Mouse (Mus musculus) E14TG2a.4 (cell line): ENCODE data around the gene Slc6a6.

Source experiments
- H3K27me3 ChIP-seq: 2 replicates; pipeline ENCODE4 v1.6.1; 2014; ENCODE audit warnings: low read length, control low read depth; ENCODE audit not compliant: insufficient read depth
- H3K36me3 ChIP-seq: 2 replicates; pipeline ENCODE4 v1.6.1; 2014; ENCODE audit warnings: low read length, control low read depth; ENCODE audit not compliant: insufficient read depth
- H3K4me1 ChIP-seq: replicated peaks from 2 replicates; pipeline ENCODE4 v1.6.1; 2014; ENCODE audit warnings: low read depth, low read length, control low read depth
- H3K4me3 ChIP-seq: replicated peaks from 2 replicates; pipeline ENCODE4 v1.5.1; 2014; ENCODE audit warnings: mild to moderate bottlenecking, low read length
- H3K9me3 ChIP-seq: 2 replicates; pipeline ENCODE4 v1.6.1; 2014; ENCODE audit warnings: low read length, control low read depth
- CTCF ChIP-seq: conservative IDR thresholded peaks from 2 replicates; pipeline ENCODE4 v1.5.1; 2014; ENCODE audit warnings: low read length
- NANOG ChIP-seq: IDR thresholded peaks from 2 replicates; pipeline ENCODE4 v1.6.1; 2014; ENCODE audit warnings: borderline replicate concordance, low read length, mixed read lengths
- POU5F1 ChIP-seq: IDR thresholded peaks from 2 replicates; pipeline ENCODE4 v1.6.1; 2014; ENCODE audit warnings: low read length, borderline replicate concordance

Gene Slc6a6

GRCm38 (mm10) chr6:91719042-91719747 is 35.3 kb downstream of the Slc6a6 start:
- H3K36me3 ChIP-seq: peaks cover 91% of the 10 kb centered on the region
- no peaks in the 10 kb centered on the region for H3K27me3 ChIP-seq
- peaks cover 96% of the 10 kb centered on the region for H3K4me1 ChIP-seq
- H3K9me3 ChIP-seq: no peaks in the 10 kb centered on the region
- TF ChIP-seq CTCF: no peak
- no peak for TF ChIP-seq POU5F1
- no peak for TF ChIP-seq NANOG
- no peak overlapping the region for H3K4me3 ChIP-seq

- H3K4me1 ChIP-seq: peaks cover 96% of the 10 kb centered on the region
- TF ChIP-seq CTCF (no peak), NANOG (no peak), POU5F1 (no peak)
- no peaks in the 10 kb centered on the region for H3K9me3 ChIP-seq
- no peaks in the 10 kb centered on the region for H3K27me3 ChIP-seq
- H3K4me3 ChIP-seq: 0 out of 2 replicates have a peak overlapping the region, but pooled peaks have one; percentile 10
- peaks cover 94% of the 10 kb centered on the region for H3K36me3 ChIP-seq
These were observed 36.1 kb downstream of the Slc6a6 start for GRCm38 (mm10) chr6:91719865-91720533.

GRCm38 (mm10) chr6:91720588-91721214 is 36.8 kb downstream of the Slc6a6 start:
- H3K4me1 ChIP-seq: peaks cover 90% of the 10 kb centered on the region
- peaks cover 94% of the 10 kb centered on the region for H3K36me3 ChIP-seq
- H3K4me3 ChIP-seq: 0 out of 2 replicates have a peak overlapping the region, but pooled peaks have one; percentile 10
- no peak for TF ChIP-seq POU5F1
- H3K9me3 ChIP-seq: no peaks in the 10 kb centered on the region
- no peaks in the 10 kb centered on the region for H3K27me3 ChIP-seq

- no peak for TF ChIP-seq POU5F1
- peak overlapping the region; percentile 57 for H3K4me3 ChIP-seq
- H3K4me1 ChIP-seq: peaks cover 90% of the 10 kb centered on the region
- H3K27me3 ChIP-seq: no peaks in the 10 kb centered on the region
- peaks cover 95% of the 10 kb centered on the region for H3K36me3 ChIP-seq
- H3K9me3 ChIP-seq: no peaks in the 10 kb centered on the region
These were observed 37.4 kb downstream of the Slc6a6 start for GRCm38 (mm10) chr6:91721215-91721701.

- Histone ChIP-seq H3K4me3 (no peak overlapping the region), H3K4me1 (peaks cover 87% of the 10 kb centered on the region), H3K27me3 (no peaks in the 10 kb centered on the region), H3K36me3 (peaks cover 100% of the 10 kb centered on the region), H3K9me3 (no peaks in the 10 kb centered on the region)
- TF ChIP-seq NANOG (no peak), CTCF (no peak), POU5F1 (no peak)
These were observed 43.5 kb downstream of the Slc6a6 start for GRCm38 (mm10) chr6:91727361-91727760.

GRCm38 (mm10) chr6:91728939-91729619 is 45.2 kb downstream of the Slc6a6 start:
- H3K27me3 ChIP-seq: no peaks in the 10 kb centered on the region
- peaks cover 100% of the 10 kb centered on the region for H3K36me3 ChIP-seq
- H3K4me1 ChIP-seq: peaks cover 88% of the 10 kb centered on the region
- H3K4me3 ChIP-seq: no peak overlapping the region
- no peaks in the 10 kb centered on the region for H3K9me3 ChIP-seq
- no peak for TF ChIP-seq POU5F1
- TF ChIP-seq NANOG: no peak

GRCm38 (mm10) chr6:91729677-91730127 is 45.8 kb downstream of the Slc6a6 start:
- H3K4me1 ChIP-seq: peaks cover 84% of the 10 kb centered on the region
- H3K27me3 ChIP-seq: no peaks in the 10 kb centered on the region
- 0 out of 2 replicates have a peak overlapping the region, but pooled peaks have one; percentile 5 for H3K4me3 ChIP-seq
- no peak for TF ChIP-seq POU5F1
- TF ChIP-seq CTCF: no peak
- TF ChIP-seq NANOG: no peak
- no peaks in the 10 kb centered on the region for H3K9me3 ChIP-seq
- peaks cover 100% of the 10 kb centered on the region for H3K36me3 ChIP-seq

- Histone ChIP-seq H3K9me3 (no peaks in the 10 kb centered on the region), H3K36me3 (peaks cover 100% of the 10 kb centered on the region), H3K4me3 (no peak overlapping the region), H3K4me1 (peaks cover 92% of the 10 kb centered on the region), H3K27me3 (no peaks in the 10 kb centered on the region)
- TF ChIP-seq CTCF: no peak
- TF ChIP-seq NANOG: no peak
- no peak for TF ChIP-seq POU5F1
These were observed 48.3 kb downstream of the Slc6a6 start for GRCm38 (mm10) chr6:91732138-91732537.
